Mouse (Mus musculus): Measurements from ENCODE around the gene Pnpla1.

Pnpla1 gene

GRCm38 (mm10) chr17:28922096-28922495 is 63.9 kb downstream of the Pnpla1 start:
- no peak for DNase-seq (ENCODE audit: low read depth, low spot score)

GRCm38 (mm10) chr17:28924957-28925595 is 66.9 kb downstream of the Pnpla1 start:
- no peak for DNase-seq (ENCODE audit: low read depth, low spot score)

GRCm38 (mm10) chr17:28926380-28926779 is 68.2 kb downstream of the Pnpla1 start:
- peak; percentile 90 for DNase-seq (ENCODE audit: low read depth, low spot score)

DNA sequence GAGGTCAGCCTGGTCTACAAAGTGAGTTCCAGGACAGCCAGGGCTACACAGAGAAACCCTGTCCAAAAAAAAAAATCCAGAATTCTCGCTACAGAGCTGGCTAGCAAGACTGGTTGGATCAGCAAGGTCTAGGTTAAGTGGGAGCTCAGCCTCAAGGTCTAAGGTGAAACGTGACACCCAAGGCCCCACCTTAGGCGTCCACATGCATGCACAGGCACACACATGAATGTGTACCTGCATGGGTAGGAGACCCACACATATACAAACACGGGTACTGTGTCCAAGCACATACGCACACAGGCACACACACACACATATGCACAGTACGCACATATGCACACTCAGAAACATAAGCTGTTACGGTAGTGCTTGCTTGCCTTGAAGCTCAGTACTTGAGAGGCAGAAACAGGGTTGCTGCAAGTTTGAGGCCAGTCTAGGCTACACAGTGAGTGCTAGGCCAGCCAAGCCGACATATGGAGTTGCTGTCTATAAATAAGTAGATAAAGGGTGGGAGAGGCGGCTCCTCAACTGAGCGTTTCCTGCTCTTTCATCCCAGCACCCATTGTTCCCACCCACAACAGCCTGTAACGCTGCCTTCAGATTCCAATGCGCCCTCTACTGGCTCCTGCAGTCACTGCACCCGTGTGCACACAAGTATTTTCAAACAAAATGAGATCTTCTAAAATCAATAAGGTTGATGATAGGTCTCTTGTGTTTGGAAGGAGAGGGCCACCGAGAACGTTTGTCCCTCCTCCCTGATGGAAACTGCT is 68.8 kb downstream of the Pnpla1 start:
- DNase-seq (ENCODE audit: low read depth, low spot score): peak; percentile 73

DNA sequence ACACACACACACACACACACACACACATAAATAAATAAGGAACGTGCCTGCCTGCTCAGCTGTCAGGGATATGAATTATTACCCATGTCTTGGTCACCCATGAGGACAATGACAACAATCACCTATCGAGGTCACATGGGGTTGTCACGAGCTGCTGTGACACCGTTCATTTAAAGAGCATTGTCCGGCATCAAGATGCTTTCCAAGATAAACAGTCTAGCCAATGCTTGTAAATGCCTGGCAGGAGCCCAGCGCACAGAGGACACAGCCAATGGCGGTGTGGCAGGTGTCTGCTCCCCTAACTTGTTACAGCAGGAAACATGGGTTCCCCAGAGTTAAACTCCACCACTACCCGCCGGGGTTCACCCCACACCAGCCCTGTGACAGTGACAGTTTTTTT is 69.8 kb downstream of the Pnpla1 start:
- DNase-seq (ENCODE audit: low read depth, low spot score): no peak

DNA sequence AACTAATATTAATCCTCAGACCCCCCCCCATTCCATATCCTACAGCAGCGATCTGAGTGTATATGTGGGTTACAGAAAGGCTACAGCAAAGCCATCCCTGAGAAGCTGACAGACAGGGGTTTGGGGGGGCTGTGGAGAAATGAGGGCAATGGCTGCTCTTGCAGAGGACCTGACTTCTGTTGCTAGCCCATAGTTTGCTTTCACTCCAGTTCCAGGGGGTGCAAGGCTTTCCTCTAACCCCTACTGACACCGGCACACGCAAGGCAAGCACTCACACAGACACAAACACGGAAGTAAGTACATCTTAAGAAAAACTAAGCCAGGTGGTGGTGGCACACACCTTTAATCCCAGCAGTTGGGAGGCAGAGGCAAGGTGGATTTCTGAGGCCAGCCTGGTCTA is 71.2 kb downstream of the Pnpla1 start:
- DNase-seq (ENCODE audit: low read depth, low spot score): no peak

DNA sequence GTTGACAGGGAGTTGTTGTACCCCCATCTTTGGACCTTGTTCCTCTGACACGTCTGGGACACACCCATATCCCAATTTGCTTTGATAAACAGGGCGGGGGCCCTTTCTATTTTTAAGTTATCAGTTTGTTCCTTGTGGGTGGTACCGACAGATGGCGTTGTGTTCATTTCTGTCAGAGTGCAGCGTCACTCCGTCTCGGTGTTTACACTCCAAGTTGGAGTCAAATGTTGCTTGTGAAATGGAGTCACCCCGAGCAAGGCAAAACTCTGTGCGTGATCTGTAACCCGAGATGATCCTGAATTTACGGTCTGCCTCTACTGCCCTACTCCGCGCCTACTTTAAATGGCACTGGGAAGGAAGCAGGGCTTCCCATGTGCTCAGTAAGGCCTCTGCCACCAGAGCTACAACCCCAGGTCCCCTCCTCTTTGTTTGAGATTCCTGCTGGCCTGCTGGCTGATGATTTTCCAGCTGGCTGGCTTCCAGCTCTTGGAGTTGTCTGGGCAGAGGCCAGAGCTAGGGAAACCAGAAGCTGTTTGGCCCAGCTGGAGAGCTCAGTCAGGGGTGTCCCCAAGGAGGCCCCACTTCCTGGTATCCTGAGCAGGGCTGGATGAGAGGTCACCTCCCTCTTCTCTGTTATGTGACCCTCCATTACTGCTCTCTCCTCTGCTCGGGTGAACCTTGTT is 72.3 kb downstream of the Pnpla1 start:
- peak; percentile 67 for DNase-seq (ENCODE audit: low read depth, low spot score)

DNA sequence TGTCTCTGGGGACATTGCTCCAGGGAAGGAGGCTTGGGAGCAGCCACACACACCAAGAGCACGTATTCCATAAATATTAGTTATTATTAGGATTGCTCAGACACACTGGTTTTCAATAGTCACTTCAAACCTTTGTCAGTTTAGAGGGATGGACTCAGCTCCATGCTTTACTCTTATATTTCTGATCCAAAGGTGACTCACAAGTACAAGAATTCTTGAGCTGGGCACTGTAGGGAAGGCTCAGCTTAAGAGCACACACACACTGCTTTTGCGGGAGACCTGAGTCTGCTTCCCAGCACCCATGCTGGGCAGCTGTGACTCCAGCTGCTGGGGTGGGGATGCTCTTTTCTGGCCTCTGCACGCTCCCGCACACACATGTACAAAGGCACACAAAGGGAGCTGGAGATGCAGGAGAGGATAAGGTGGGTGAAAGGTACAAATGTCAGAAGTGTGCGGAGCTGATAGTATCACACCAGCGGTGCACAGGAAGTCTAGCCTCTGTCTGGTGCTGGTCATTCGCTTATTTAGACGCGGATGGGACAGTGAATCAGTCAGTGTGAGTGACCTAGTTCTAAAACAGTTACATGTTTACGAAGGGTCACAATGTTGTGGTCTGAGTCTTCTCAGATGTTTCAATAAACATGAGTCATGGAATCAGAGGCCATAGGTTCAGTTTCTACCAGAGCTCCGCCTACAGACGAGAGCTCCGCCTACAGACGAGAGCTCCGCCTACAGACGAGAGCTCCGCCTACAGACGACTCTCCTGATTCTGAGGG is 73.4 kb downstream of the Pnpla1 start:
- DNase-seq (ENCODE audit: low read depth, low spot score): no peak

GRCm38 (mm10) chr17:28932274-28932673 is 74.1 kb downstream of the Pnpla1 start:
- no peak for DNase-seq (ENCODE audit: low read depth, low spot score)

- no peak for DNase-seq (ENCODE audit: low read depth, low spot score)
These were observed 76.1 kb downstream of the Pnpla1 start for GRCm38 (mm10) chr17:28934120-28934916.

DNA sequence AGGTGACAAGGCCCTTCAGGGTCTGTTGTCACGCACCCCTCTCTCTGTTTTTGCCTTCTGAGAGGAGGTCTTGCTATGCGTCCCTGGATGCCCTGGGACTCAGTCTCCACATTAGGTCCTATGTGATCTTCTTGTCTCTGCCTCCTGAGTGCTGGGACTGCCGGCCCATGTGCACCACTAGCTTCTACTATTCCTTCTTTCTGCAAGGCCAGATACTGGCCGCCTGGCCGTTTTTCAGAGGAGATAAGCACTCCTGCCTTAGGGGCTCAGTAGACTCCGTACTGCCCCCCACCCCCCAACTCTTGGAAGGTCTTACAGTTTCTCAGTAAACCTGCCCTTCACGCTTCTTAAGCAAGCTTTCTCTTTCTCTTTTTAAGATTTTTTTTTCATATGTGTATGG is 77.9 kb downstream of the Pnpla1 start:
- no peak for DNase-seq (ENCODE audit: low read depth, low spot score)

- no peak for DNase-seq (ENCODE audit: low read depth, low spot score)
These were observed 78.6 kb downstream of the Pnpla1 start for GRCm38 (mm10) chr17:28936622-28937345.
